Mouse (Mus musculus) lung, adult 2 months (tissue): ENCODE measurements around the gene Adam19.

Experiments used
- CTCF ChIP-seq: fragments of 200-500 bp; IDR thresholded peaks from 2 replicates; pipeline ENCODE4 v1.5.1; 2011; ENCODE audit warnings: mild to moderate bottlenecking, low read length, control low read depth; ENCODE audit not compliant: insufficient read depth
- POLR2A ChIP-seq: fragments of 200-500 bp; IDR thresholded peaks from 2 replicates; pipeline ENCODE4 v1.6.1; 2011; ENCODE audit warnings: low read depth, mild to moderate bottlenecking, control low read depth, low read length, borderline replicate concordance; ENCODE audit errors: extremely low read depth

GRCm38 (mm10) chr11:46090951-46091667 lies 35.3 kb downstream of the Adam19 start:
- TF ChIP-seq POLR2A (no peak), CTCF (no peak)
